Mouse (Mus musculus) midbrain, embryonic 10.5 days (tissue): Measurements from ENCODE around the gene Atp6v0d1. TPM values are rescaled to one million over a fixed set of nuclear protein-coding genes. Genes with fewer than 3 reads are reported as not detected.

ENCODE experiments used
- DNase-seq: peaks from one replicate; pipeline ENCODE4 v3.0.0-alpha.2; 2017; ENCODE audit warnings: low spot score
- H3K27ac ChIP-seq: fragments of 300-500 bp; sonication (generic); replicated peaks from 2 replicates; pipeline ENCODE4 v1.5.1; 2016; ENCODE audit warnings: mild to moderate bottlenecking
- H3K27me3 ChIP-seq: fragments of 300-500 bp; sonication (generic); 2 replicates; pipeline ENCODE4 v1.6.1; 2016; ENCODE audit warnings: low read depth, mild to moderate bottlenecking; ENCODE audit not compliant: poor library complexity, severe bottlenecking
- H3K36me3 ChIP-seq: fragments of 300-500 bp; sonication (generic); 2 replicates; pipeline ENCODE4 v1.6.1; 2016; ENCODE audit warnings: mild to moderate bottlenecking, moderate library complexity
- H3K4me1 ChIP-seq: fragments of 300-500 bp; sonication (generic); 2 replicates; pipeline ENCODE4 v1.6.1; 2016
- H3K4me3 ChIP-seq: fragments of 300-500 bp; sonication (generic); 2 replicates; pipeline ENCODE4 v1.5.1; 2016; ENCODE audit warnings: mild to moderate bottlenecking, moderate library complexity
- H3K9me3 ChIP-seq: fragments of 300-500 bp; sonication (generic); replicated peaks from 2 replicates; pipeline ENCODE4 v1.6.1; 2016; ENCODE audit warnings: mild to moderate bottlenecking
- WGBS: fragments of 180-500 bp; shearing (Covaris S2); methylation state at CpG from one replicate; pipeline ENCODE4 v1.1.7; 2016; 5-methylcytosine and 5-hydroxymethylcytosine counted together
- polyA plus RNA-seq: library from polyadenylated mRNA; unstranded; fragments of >200 nt; fragmentation: Nextera tagmentation; extraction: Ambion mirVana; gene quantifications from 2 replicates; pipeline ENCODE4 v1.2.1, GENCODE M21; 2016

Gene Atp6v0d1
- polyA plus RNA-seq: 85.4 and 101 TPM in 2 replicates

- Histone ChIP-seq H3K4me1 (peaks cover 30% of the 10 kb centered on the region), H3K9me3 (no peaks in the 10 kb centered on the region), H3K27me3 (peaks cover 8% of the 10 kb centered on the region), H3K36me3 (0 out of 2 replicates have a peak, but pooled peaks cover 3% of the 10 kb centered on the region), H3K4me3 (peak within 1 kb of the TSS; percentile 93), H3K27ac (peak within 1 kb of the TSS; percentile 83)
- WGBS: 4% methylated on average over 53 of the region's 53 CpGs
- DNase-seq: peak; percentile 100
Observed at GRCm38 (mm10) chr8:105565952-105566702, at the start of gene Atp6v0d1. Gene Atp6v0d1 (minus strand): TSS chr8:105566047.

DNA sequence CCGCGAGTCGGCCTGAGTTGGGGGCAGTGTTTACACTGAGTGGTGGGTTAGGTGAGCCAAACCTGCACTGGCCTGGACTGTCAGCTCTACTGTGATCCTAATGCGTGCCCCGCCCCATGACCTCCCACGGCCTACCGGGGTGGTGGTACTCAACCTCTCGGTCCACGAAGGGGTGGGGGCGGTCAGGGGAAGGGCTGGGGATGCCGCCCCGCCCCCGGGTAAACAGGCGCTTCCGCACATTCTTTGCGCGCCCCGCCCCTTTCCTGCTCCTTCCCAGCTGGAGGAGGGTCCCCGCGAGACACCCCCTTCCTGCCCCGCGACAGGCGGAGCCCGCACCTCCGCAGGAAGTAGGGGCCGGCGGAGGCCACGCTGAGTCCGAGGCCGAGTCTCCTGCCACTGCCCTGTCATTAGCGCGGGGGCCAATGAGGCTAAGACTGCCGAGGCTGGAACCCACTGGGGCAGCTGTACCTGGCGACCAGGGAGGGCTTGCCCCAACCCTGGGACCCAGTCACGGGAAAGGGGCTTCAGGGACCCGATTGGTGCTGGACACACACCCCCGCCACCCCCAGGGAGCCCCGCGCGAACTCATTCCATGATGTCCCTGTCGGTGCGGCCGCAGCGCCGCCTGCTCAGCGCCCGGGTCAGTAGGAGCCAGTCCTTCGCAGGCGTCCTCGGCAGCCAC, 48.1 kb upstream of the Atp6v0d1 start:
- peak overlapping the region; percentile 58 for H3K4me3 ChIP-seq
- H3K27ac ChIP-seq: peak overlapping the region; percentile 3; the same call in 1 of the 2 replicates
- DNase-seq: peak; percentile 48
- peaks cover 18% of the 10 kb centered on the region for H3K4me1 ChIP-seq
- peaks cover 43% of the 10 kb centered on the region for H3K36me3 ChIP-seq
- no peaks in the 10 kb centered on the region for H3K9me3 ChIP-seq
- peaks cover 53% of the 10 kb centered on the region for H3K27me3 ChIP-seq
- under 1% methylated on average over 50 of the region's 50 CpGs for WGBS

GRCm38 (mm10) chr8:105613037-105613436, 47.2 kb upstream of the Atp6v0d1 start:
- H3K27me3 ChIP-seq: peaks cover 53% of the 10 kb centered on the region
- H3K27ac ChIP-seq: no peak overlapping the region
- peaks cover 34% of the 10 kb centered on the region for H3K36me3 ChIP-seq
- 3% methylated on average over 20 of the region's 20 CpGs for WGBS
- peak overlapping the region; percentile 58 for H3K4me3 ChIP-seq
- DNase-seq: no peak
- H3K4me1 ChIP-seq: peaks cover 18% of the 10 kb centered on the region
- no peaks in the 10 kb centered on the region for H3K9me3 ChIP-seq

DNA sequence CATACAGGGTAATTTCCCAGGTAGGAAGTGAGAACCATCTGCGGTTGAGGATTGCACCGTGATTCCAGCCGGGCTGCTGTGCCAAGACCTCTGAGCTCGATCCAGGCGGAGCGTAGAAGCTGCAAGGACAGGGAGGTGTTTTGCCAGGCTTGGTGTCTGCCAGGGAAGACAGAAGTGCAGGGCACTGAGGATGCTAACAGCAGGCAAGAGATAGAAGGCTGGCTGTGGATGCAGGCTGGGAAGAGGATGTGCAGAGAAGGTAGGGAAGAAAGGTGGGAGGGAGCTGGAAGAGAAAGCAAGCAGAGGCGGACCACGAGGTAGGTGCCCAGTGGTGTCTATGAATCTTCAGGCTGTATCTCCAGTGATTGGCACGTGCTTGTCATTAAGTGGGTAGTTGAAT, 46.0 kb upstream of the Atp6v0d1 start:
- H3K36me3 ChIP-seq: peaks cover 22% of the 10 kb centered on the region
- no peak overlapping the region for H3K4me3 ChIP-seq
- no peak overlapping the region for H3K27ac ChIP-seq
- H3K27me3 ChIP-seq: peaks cover 53% of the 10 kb centered on the region
- 89% methylated on average over 9 of the region's 9 CpGs for WGBS
- no peaks in the 10 kb centered on the region for H3K9me3 ChIP-seq
- H3K4me1 ChIP-seq: peaks cover 28% of the 10 kb centered on the region
- no peak for DNase-seq

DNA sequence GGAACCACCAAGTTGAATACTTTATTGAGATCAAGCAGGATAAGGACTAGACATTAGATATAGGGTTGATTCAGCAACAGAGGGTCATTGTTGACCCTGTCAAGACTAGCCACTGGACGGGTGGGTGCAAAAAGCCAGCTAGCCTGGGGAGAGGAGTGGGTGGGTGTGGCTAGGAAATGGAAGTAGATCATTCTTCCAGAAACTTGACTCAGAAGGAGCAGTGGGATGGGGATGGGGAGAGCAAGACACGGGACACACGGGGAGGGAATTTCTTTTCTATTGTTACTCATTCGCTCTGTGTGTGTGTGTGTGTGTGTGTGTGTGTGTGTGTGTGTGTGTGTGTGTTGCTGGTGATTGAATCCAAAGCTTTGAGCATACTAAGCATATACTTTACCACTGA, 43.9 kb upstream of the Atp6v0d1 start:
- H3K36me3 ChIP-seq: peaks cover under 1% of the 10 kb centered on the region

GRCm38 (mm10) chr8:105609355-105609754, 43.5 kb upstream of the Atp6v0d1 start:
- H3K9me3 ChIP-seq: no peaks in the 10 kb centered on the region
- H3K4me1 ChIP-seq: peaks cover 48% of the 10 kb centered on the region
- H3K27ac ChIP-seq: no peak overlapping the region
- H3K4me3 ChIP-seq: no peak overlapping the region
- no peaks in the 10 kb centered on the region for H3K36me3 ChIP-seq
- no peak for DNase-seq
- H3K27me3 ChIP-seq: peaks cover 37% of the 10 kb centered on the region
- 86% methylated on average over 2 of the region's 2 CpGs for WGBS

More for the DNA sequence above, 43.9 kb upstream of the Atp6v0d1 start:
- peaks cover 47% of the 10 kb centered on the region for H3K4me1 ChIP-seq
- DNase-seq: no peak
- no peaks in the 10 kb centered on the region for H3K9me3 ChIP-seq
- H3K4me3 ChIP-seq: no peak overlapping the region
- H3K27ac ChIP-seq: no peak overlapping the region
- 84% methylated on average over 4 of the region's 4 CpGs for WGBS
- H3K27me3 ChIP-seq: peaks cover 39% of the 10 kb centered on the region

- Histone ChIP-seq H3K4me3 (no peak overlapping the region), H3K27me3 (peaks cover 32% of the 10 kb centered on the region), H3K36me3 (no peaks in the 10 kb centered on the region), H3K9me3 (no peaks in the 10 kb centered on the region), H3K4me1 (peaks cover 34% of the 10 kb centered on the region), H3K27ac (no peak overlapping the region)
- DNase-seq: no peak
- 33% methylated on average over 4 of the region's 4 CpGs for WGBS
Observed at GRCm38 (mm10) chr8:105607684-105608083, 41.8 kb upstream of the Atp6v0d1 start.

DNA sequence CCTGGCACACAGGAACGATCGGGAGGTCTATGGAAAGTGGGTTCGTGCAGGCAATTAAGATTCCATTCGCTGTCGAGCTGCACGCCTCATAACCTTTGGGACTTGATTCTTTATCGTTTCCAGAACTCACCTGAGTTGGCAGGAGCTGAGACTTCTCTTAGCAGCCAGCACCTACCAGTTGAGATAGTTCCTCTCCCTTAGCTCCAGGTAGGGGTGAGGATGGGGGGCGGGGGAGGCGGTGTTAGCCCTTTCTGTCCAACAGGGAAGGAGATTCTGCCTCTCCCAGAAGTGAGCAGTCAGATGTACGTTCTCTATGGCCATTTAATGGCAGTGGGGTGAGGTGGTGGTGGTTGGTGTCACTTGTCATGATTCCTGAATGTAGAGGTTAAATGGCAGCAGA, 41.2 kb upstream of the Atp6v0d1 start:
- H3K27ac ChIP-seq: peak overlapping the region; percentile 90
- no peaks in the 10 kb centered on the region for H3K9me3 ChIP-seq
- DNase-seq: no peak
- H3K4me3 ChIP-seq: peak overlapping the region; percentile 67
- no peaks in the 10 kb centered on the region for H3K36me3 ChIP-seq
- H3K27me3 ChIP-seq: peaks cover 26% of the 10 kb centered on the region
- WGBS: 8% methylated on average over 10 of the region's 10 CpGs
- peaks cover 34% of the 10 kb centered on the region for H3K4me1 ChIP-seq

DNA sequence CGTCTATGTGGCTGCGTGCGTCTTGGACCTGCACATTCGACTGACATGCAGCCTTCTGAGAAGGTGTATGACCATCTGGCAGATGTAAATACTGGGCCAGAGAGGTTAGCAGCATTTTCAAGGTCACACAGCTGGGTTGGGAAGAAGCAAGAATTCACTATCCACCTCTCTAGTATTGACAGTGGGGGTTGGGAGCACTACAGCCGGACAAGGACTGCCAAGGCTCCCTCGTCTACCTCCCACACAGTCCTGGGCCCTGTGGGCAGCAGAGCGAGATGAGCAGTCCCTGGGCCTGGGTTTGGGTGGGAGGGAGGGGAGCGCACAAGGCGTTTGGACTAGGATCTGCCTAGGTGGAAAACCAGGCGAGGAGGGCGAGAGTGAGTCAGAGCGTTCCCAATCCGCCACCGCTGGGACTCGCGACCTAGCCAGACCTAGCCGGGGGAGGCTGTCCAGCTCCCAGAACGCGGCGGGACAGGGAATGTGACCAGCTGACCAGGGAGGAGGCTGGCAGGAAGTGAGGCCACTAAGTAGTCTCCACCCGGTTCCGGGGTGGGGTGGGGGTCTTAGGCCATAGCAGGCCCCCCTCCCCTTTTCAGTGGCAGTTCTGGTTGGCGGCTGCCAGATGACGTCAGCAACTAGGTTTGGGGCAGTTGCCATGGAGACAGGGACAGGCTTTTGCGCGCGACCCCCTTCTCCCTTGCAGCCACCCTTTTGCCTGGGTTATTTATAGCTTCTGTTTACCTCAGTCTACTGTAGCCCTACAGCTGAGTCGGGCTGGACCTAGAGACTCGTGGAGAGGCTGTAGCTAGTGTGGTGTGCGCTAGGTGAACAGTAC, 40.6 kb upstream of the Atp6v0d1 start:
- Histone ChIP-seq H3K36me3 (no peaks in the 10 kb centered on the region), H3K4me3 (peak overlapping the region; percentile 67), H3K27ac (peak overlapping the region; percentile 90), H3K9me3 (no peaks in the 10 kb centered on the region), H3K4me1 (peaks cover 34% of the 10 kb centered on the region), H3K27me3 (peaks cover 19% of the 10 kb centered on the region)
- 2% methylated on average over 30 of the region's 30 CpGs for WGBS
- peak; percentile 88 for DNase-seq

GRCm38 (mm10) chr8:105605491-105606188, 39.8 kb upstream of the Atp6v0d1 start:
- DNase-seq: peak; percentile 62
- H3K4me1 ChIP-seq: peaks cover 34% of the 10 kb centered on the region
- peak overlapping the region; percentile 67 for H3K4me3 ChIP-seq
- H3K27me3 ChIP-seq: peaks cover 13% of the 10 kb centered on the region
- no peaks in the 10 kb centered on the region for H3K9me3 ChIP-seq
- no peaks in the 10 kb centered on the region for H3K36me3 ChIP-seq
- WGBS: 2% methylated on average over 39 of the region's 39 CpGs
- peak overlapping the region; percentile 90 for H3K27ac ChIP-seq

DNA sequence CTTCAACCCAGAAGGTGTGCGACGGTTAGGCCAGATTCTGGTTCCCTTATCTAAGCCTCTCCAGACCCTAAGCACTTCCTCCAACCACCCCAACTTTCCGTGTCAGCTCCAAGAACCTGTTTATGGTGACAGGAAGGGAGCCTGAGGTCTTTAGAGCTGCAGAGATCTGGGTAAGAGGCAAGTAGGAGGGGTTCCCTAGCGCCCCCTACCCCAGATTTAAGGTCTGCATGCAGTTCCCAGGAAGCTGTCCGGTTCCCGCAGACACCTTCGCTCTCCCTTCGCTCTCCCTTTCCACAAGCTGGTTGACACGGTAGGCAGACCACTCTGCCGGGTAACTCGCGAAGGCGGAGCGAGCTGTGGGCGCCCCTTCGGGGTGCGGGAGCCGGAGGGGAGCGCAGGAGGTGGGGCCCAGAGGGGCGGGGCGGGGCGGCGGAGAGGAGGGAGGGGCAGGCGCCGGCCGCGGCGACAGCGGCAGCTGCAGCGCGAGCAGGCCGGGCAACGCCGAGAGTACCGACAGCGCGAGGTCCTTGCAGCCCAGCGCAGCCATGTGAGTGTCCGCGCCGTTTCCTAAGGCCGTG, 39.0 kb upstream of the Atp6v0d1 start, which contains the start of gene Ripor1:
Gene Ripor1 (plus strand): TSS at position 452 of the 578 bp plus-strand sequence.
- 0% methylated on average over 37 of the region's 42 CpGs for WGBS
- H3K4me3 ChIP-seq: peak within 1 kb of the TSS; percentile 67

More for the DNA sequence above, 39.0 kb upstream of the Atp6v0d1 start, which contains the start of gene Ripor1:
- no peaks in the 10 kb centered on the region for H3K36me3 ChIP-seq
- no peaks in the 10 kb centered on the region for H3K9me3 ChIP-seq
- peaks cover 13% of the 10 kb centered on the region for H3K27me3 ChIP-seq
- H3K27ac ChIP-seq: peak within 1 kb of the TSS; percentile 90
- peaks cover 34% of the 10 kb centered on the region for H3K4me1 ChIP-seq
- DNase-seq: peak; percentile 86
